Mouse (Mus musculus): Measurements from ENCODE around the gene Snapc1.

GRCm38 (mm10) chr12:73958830-73959229 is 5.5 kb upstream of the Snapc1 start:
- TF ChIP-seq CTCF (IDR thresholded peaks at IDR 0.05; ENCODE audit: extremely low read depth, insufficient read depth, low read length) (no peak), POLR2A (IDR thresholded peaks at IDR 0.05; ENCODE audit: extremely low read depth, insufficient read depth, low read length) (no peak)
